Comparison of ENCODE assay signal across 19 mouse cellular contexts in genomic region chr2:169804380-169804779, GRCm38 (mm10).
DNase-seq lines count a peak whose midpoint lies in the region; ATAC-seq and TF ChIP-seq lines count a peak whose summit lies in the region.
"Had no signal": no experiment of that assay in that cellular context is flagged by ENCODE, and none has a peak within 500 bp of the region (broad histone marks: within the 10 kb centered on the region; RNA-seq: fewer than 3 reads in every experiment).

No protein-coding gene starts in this region.

- no peak overlapping the region for H3K9ac ChIP-seq in liver, postnatal 0 days (replicated peaks)
- no peak overlapping the region for H3K9ac ChIP-seq in liver, embryonic 11.5 days (ENCODE audit: low read depth, low read length)
- no peak overlapping the region for H3K9ac ChIP-seq in forebrain, embryonic 12.5 days
- H3K9ac ChIP-seq: heart, embryonic 15.5 days; lung, embryonic 14.5 days; neural tube, embryonic 12.5 days had no signal

- H3K27ac ChIP-seq in liver, postnatal 0 days (ENCODE audit: low read depth): no peak overlapping the region
- no peak overlapping the region for H3K27ac ChIP-seq in liver, embryonic 11.5 days (ENCODE audit: low read depth, low read length)
- no peak overlapping the region for H3K27ac ChIP-seq in embryonic facial prominence, embryonic 10.5 days (replicated peaks)
- H3K27ac ChIP-seq in forebrain, embryonic 12.5 days: no peak overlapping the region
- H3K27ac ChIP-seq: heart, embryonic 15.5 days; hindbrain, embryonic 10.5 days; neural tube, embryonic 12.5 days had no signal

- H3K4me2 ChIP-seq in liver, postnatal 0 days (ENCODE audit: low read depth, low read length): no peak overlapping the region
- H3K4me2 ChIP-seq in liver, embryonic 11.5 days: no peak overlapping the region
- H3K4me2 ChIP-seq in forebrain, embryonic 12.5 days: no peak overlapping the region
- H3K4me2 ChIP-seq: heart, embryonic 15.5 days; lung, embryonic 14.5 days; neural tube, embryonic 12.5 days had no signal

- no peak for TF ChIP-seq EP300 in liver, postnatal 0 days (IDR thresholded peaks at IDR 0.05; ENCODE audit: low read depth)

- no peak overlapping the region for H3K4me3 ChIP-seq in liver, postnatal 0 days (ENCODE audit: low read depth, low read length)
- no peak overlapping the region for H3K4me3 ChIP-seq in liver, embryonic 11.5 days (ENCODE audit: low read depth, low read length)
- H3K4me3 ChIP-seq in embryonic facial prominence, embryonic 10.5 days: no peak overlapping the region
- no peak overlapping the region for H3K4me3 ChIP-seq in forebrain, embryonic 12.5 days (replicated peaks)
- H3K4me3 ChIP-seq: heart, embryonic 15.5 days; hindbrain, embryonic 10.5 days; neural tube, embryonic 12.5 days had no signal

- H3K9me3 ChIP-seq in liver, postnatal 0 days (ENCODE audit: low read length): no peaks in the 10 kb centered on the region
- H3K9me3 ChIP-seq in liver, embryonic 11.5 days (ENCODE audit: control insufficient read depth, low read length): no peaks in the 10 kb centered on the region
- H3K9me3 ChIP-seq in embryonic facial prominence, embryonic 10.5 days: no peaks in the 10 kb centered on the region
- H3K9me3 ChIP-seq in forebrain, embryonic 12.5 days: no peaks in the 10 kb centered on the region
- H3K9me3 ChIP-seq: heart, embryonic 15.5 days; hindbrain, embryonic 10.5 days; neural tube, embryonic 12.5 days had no signal

- TF ChIP-seq CTCF in liver, postnatal 0 days (IDR thresholded peaks at IDR 0.05; ENCODE audit: low read depth): peak; percentile 8; the same call in 1 of the 2 replicates

- peak; percentile 43 for DNase-seq in gastrocnemius, adult 18-20 months (ENCODE audit: low spot score)
- DNase-seq in gastrocnemius, postnatal 4 days (ENCODE audit: low spot score in 2 of 2): no peak
- no peak for DNase-seq in liver, postnatal 0 days
- DNase-seq in liver, embryonic 11.5 days (ENCODE audit: low spot score): no peak
- DNase-seq in embryonic facial prominence, embryonic 10.5 days (ENCODE audit: low spot score): peak; percentile 47
- peak; percentile 18 for DNase-seq in skeletal muscle tissue, adult 2 months (ENCODE audit: low read depth, low spot score)
- DNase-seq in right cerebral cortex, adult 2 months (ENCODE audit: low spot score in 2 of 2): no peak
- DNase-seq: cerebellum, adult 11-12 months; gastrocnemius, postnatal 36 days; left cerebral cortex, postnatal 4 days; lung, embryonic 14.5 days; thymus, postnatal 36 days had no signal

- H3K4me1 ChIP-seq in liver, postnatal 0 days (ENCODE audit: insufficient read depth): no peaks in the 10 kb centered on the region
- H3K4me1 ChIP-seq in liver, embryonic 11.5 days (replicated peaks; ENCODE audit: control insufficient read depth, insufficient read depth, low read length): no peaks in the 10 kb centered on the region
- peaks cover 9% of the 10 kb centered on the region for H3K4me1 ChIP-seq in embryonic facial prominence, embryonic 10.5 days
- H3K4me1 ChIP-seq in forebrain, embryonic 12.5 days: no peaks in the 10 kb centered on the region
- H3K4me1 ChIP-seq: hindbrain, embryonic 10.5 days; neural tube, embryonic 12.5 days had no signal

- H3K27me3 ChIP-seq in liver, postnatal 0 days (ENCODE audit: insufficient read depth, low read length): 0 out of 2 replicates have a peak, but pooled peaks cover 3% of the 10 kb centered on the region
- no peaks in the 10 kb centered on the region for H3K27me3 ChIP-seq in liver, embryonic 11.5 days (replicated peaks; ENCODE audit: control insufficient read depth, insufficient read depth, low read length)
- H3K27me3 ChIP-seq in embryonic facial prominence, embryonic 10.5 days (replicated peaks; ENCODE audit: low read depth, poor library complexity, severe bottlenecking): no peaks in the 10 kb centered on the region
- H3K27me3 ChIP-seq in forebrain, embryonic 12.5 days: peaks cover 13% of the 10 kb centered on the region; the same call in 1 of the 2 replicates
- H3K27me3 ChIP-seq: CH12.LX; heart, embryonic 15.5 days; neural tube, embryonic 12.5 days; Patski had no signal

- H3K36me3 ChIP-seq in liver, postnatal 0 days (replicated peaks; ENCODE audit: insufficient read depth, low read length): no peaks in the 10 kb centered on the region
- H3K36me3 ChIP-seq in liver, embryonic 11.5 days (ENCODE audit: control insufficient read depth, insufficient read depth, low read length): no peaks in the 10 kb centered on the region
- no peaks in the 10 kb centered on the region for H3K36me3 ChIP-seq in embryonic facial prominence, embryonic 10.5 days (replicated peaks)
- no peaks in the 10 kb centered on the region for H3K36me3 ChIP-seq in forebrain, embryonic 12.5 days (replicated peaks)
- H3K36me3 ChIP-seq: heart, embryonic 15.5 days; hindbrain, embryonic 10.5 days; neural tube, embryonic 12.5 days had no signal

- WGBS in liver, postnatal 0 days (ENCODE audit: insufficient replicate concordance): 58% methylated on average over 5 of the region's 5 CpGs
- 58% methylated on average over 5 of the region's 5 CpGs for WGBS in liver, embryonic 11.5 days
- 53% methylated on average over 5 of the region's 5 CpGs for WGBS in embryonic facial prominence, embryonic 10.5 days
- 74% methylated on average over 5 of the region's 5 CpGs for WGBS in forebrain, embryonic 12.5 days

- no peak for ATAC-seq in liver, postnatal 0 days
- no peak for ATAC-seq in liver, embryonic 11.5 days (replicated peaks; ENCODE audit: low FRiP score)
- no peak for ATAC-seq in forebrain, embryonic 12.5 days (ENCODE audit: low FRiP score)
- ATAC-seq: forebrain, embryonic 16.5 days; Patski had no signal

Comparison
In these comparisons a context has a peak if more than half of its experiments do, and no peak if none do; other contexts are left out.
1. DNase-seq: peak in gastrocnemius, adult 18-20 months (single experiment), embryonic facial prominence, embryonic 10.5 days (single experiment) and skeletal muscle tissue, adult 2 months (single experiment); none in gastrocnemius, postnatal 4 days (0 of 2), liver, postnatal 0 days (single experiment), liver, embryonic 11.5 days (single experiment) and right cerebral cortex, adult 2 months (0 of 2).